Mouse (Mus musculus) intestine, embryonic 14.5 days (tissue): Measurements from ENCODE around the gene Lhpp. TPM values are rescaled to one million over a fixed set of nuclear protein-coding genes. Genes with fewer than 3 reads are reported as not detected.

Experiments used
- ATAC-seq: fragments of 200-750 bp; cut with Nextera tagmentation; replicated peaks from 2 replicates; pipeline ENCODE4 v1.8.0; 2017; ENCODE audit warnings: low read depth, moderate number of reproducible peaks, moderate TSS enrichment, moderate library complexity; ENCODE audit not compliant: low FRiP score, low TSS enrichment
- DNase-seq: peaks from one replicate; pipeline ENCODE4 v3.0.0-alpha.2; 2018; ENCODE audit warnings: low spot score
- H3K27ac ChIP-seq: fragments of 300-500 bp; sonication (generic); 2 replicates; pipeline ENCODE4 v1.5.1; 2014; ENCODE audit warnings: low read depth, mild to moderate bottlenecking, control low read depth
- H3K27me3 ChIP-seq: fragments of 300-500 bp; sonication (generic); replicated peaks from 2 replicates; pipeline ENCODE4 v1.6.1; 2014; ENCODE audit warnings: low read length, control low read depth; ENCODE audit not compliant: control insufficient read depth, insufficient read depth
- H3K36me3 ChIP-seq: fragments of 300-500 bp; sonication (generic); 2 replicates; pipeline ENCODE4 v1.6.1; 2014; ENCODE audit warnings: low read length, control low read depth; ENCODE audit not compliant: control insufficient read depth, insufficient read depth
- H3K4me1 ChIP-seq: fragments of 300-500 bp; sonication (generic); replicated peaks from 2 replicates; pipeline ENCODE4 v1.6.1; 2014; ENCODE audit warnings: low read length, control low read depth, mixed read lengths; ENCODE audit not compliant: control insufficient read depth, insufficient read depth
- H3K4me2 ChIP-seq: fragments of 300-500 bp; sonication (generic); 2 replicates; pipeline ENCODE4 v1.6.1; 2014; ENCODE audit warnings: low read length
- H3K4me3 ChIP-seq: fragments of 300-500 bp; sonication (generic); 2 replicates; pipeline ENCODE4 v1.5.1; 2014; ENCODE audit warnings: low read depth, low read length, control low read depth, mixed read lengths
- H3K9ac ChIP-seq: fragments of 300-500 bp; sonication (generic); 2 replicates; pipeline ENCODE4 v1.6.1; 2014; ENCODE audit warnings: mild to moderate bottlenecking, low read length
- H3K9me3 ChIP-seq: fragments of 300-500 bp; sonication (generic); 2 replicates; pipeline ENCODE4 v1.6.1; 2016; ENCODE audit warnings: low read length, control low read depth; ENCODE audit not compliant: control insufficient read depth
- WGBS: fragments of 180-500 bp; shearing (Covaris S2); extraction: QIAGEN DNeasy Blood & Tissue Kit; methylation state at CpG from one replicate; pipeline ENCODE4 v1.1.7; 2014; 5-methylcytosine and 5-hydroxymethylcytosine counted together
- polyA plus RNA-seq: library from polyadenylated mRNA; unstranded; fragments of >200 nt; fragmentation: Nextera tagmentation; extraction: Ambion mirVana; gene quantifications from 2 replicates; pipeline ENCODE4 v1.2.1, GENCODE M21; 2014

Lhpp gene
- polyA plus RNA-seq, 1 experiment from 2014 or later = 39.8 TPM

GRCm38 (mm10) chr7:132682901-132683300 is 72.5 kb downstream of the Lhpp start:
- H3K27me3 ChIP-seq = no peaks in the 10 kb centered on the region
- H3K9ac ChIP-seq = no peak overlapping the region
- no peak overlapping the region for H3K27ac ChIP-seq
- H3K9me3 ChIP-seq = no peaks in the 10 kb centered on the region
- H3K36me3 ChIP-seq = no peaks in the 10 kb centered on the region
- peaks cover 6% of the 10 kb centered on the region for H3K4me1 ChIP-seq
- 85% methylated on average over 3 of the region's 3 CpGs for WGBS
- DNase-seq = no peak
- no peak for ATAC-seq
- H3K4me3 ChIP-seq = no peak overlapping the region
- H3K4me2 ChIP-seq = no peak overlapping the region

GRCm38 (mm10) chr7:132683923-132684322 is 73.5 kb downstream of the Lhpp start:
- Histone ChIP-seq H3K9ac (no peak overlapping the region), H3K36me3 (no peaks in the 10 kb centered on the region), H3K27me3 (no peaks in the 10 kb centered on the region), H3K4me1 (peaks cover 15% of the 10 kb centered on the region), H3K27ac (no peak overlapping the region), H3K9me3 (no peaks in the 10 kb centered on the region), H3K4me3 (no peak overlapping the region), H3K4me2 (no peak overlapping the region)
- no peak for DNase-seq
- WGBS = 89% methylated on average over 4 of the region's 4 CpGs
- no peak for ATAC-seq

- ATAC-seq (no peak), DNase-seq (no peak)
- Histone ChIP-seq H3K4me2 (no peak overlapping the region), H3K9ac (no peak overlapping the region), H3K9me3 (no peaks in the 10 kb centered on the region), H3K27ac (no peak overlapping the region), H3K4me1 (peaks cover 15% of the 10 kb centered on the region), H3K27me3 (no peaks in the 10 kb centered on the region), H3K36me3 (no peaks in the 10 kb centered on the region), H3K4me3 (no peak overlapping the region)
- 90% methylated on average over 3 of the region's 3 CpGs for WGBS
Observed at GRCm38 (mm10) chr7:132686515-132686914, 76.1 kb downstream of the Lhpp start.

- no peaks in the 10 kb centered on the region for H3K27me3 ChIP-seq
- H3K27ac ChIP-seq = peak overlapping the region; percentile 0; the same call in 1 of the 2 replicates
- peaks cover 15% of the 10 kb centered on the region for H3K4me1 ChIP-seq
- no peaks in the 10 kb centered on the region for H3K36me3 ChIP-seq
- no peak overlapping the region for H3K4me2 ChIP-seq
- no peaks in the 10 kb centered on the region for H3K9me3 ChIP-seq
- 18% methylated on average over 2 of the region's 2 CpGs for WGBS
- no peak overlapping the region for H3K9ac ChIP-seq
- no peak overlapping the region for H3K4me3 ChIP-seq
- ATAC-seq = 0 out of 2 replicates have a peak, but pooled peaks have one; percentile 8
- DNase-seq = no peak
Observed at GRCm38 (mm10) chr7:132687897-132688296, 77.5 kb downstream of the Lhpp start.

GRCm38 (mm10) chr7:132688721-132689120 is 78.3 kb downstream of the Lhpp start:
- no peak for DNase-seq

GRCm38 (mm10) chr7:132689722-132690121 is 79.3 kb downstream of the Lhpp start:
- no peaks in the 10 kb centered on the region for H3K27me3 ChIP-seq
- H3K36me3 ChIP-seq = no peaks in the 10 kb centered on the region
- H3K27ac ChIP-seq = no peak overlapping the region
- H3K4me3 ChIP-seq = no peak overlapping the region
- H3K4me1 ChIP-seq = peaks cover 15% of the 10 kb centered on the region
- ATAC-seq = no peak
- WGBS = 43% methylated on average over 5 of the region's 5 CpGs
- H3K9ac ChIP-seq = no peak overlapping the region
- no peak for DNase-seq
- no peaks in the 10 kb centered on the region for H3K9me3 ChIP-seq
- H3K4me2 ChIP-seq = no peak overlapping the region

More at GRCm38 (mm10) chr7:132688721-132689120, 78.3 kb downstream of the Lhpp start:
- peaks cover 15% of the 10 kb centered on the region for H3K4me1 ChIP-seq
- no peak overlapping the region for H3K4me2 ChIP-seq
- WGBS = 70% methylated on average over 5 of the region's 5 CpGs
- no peak overlapping the region for H3K4me3 ChIP-seq
- ATAC-seq = no peak
- H3K9me3 ChIP-seq = no peaks in the 10 kb centered on the region
- H3K9ac ChIP-seq = no peak overlapping the region
- no peaks in the 10 kb centered on the region for H3K36me3 ChIP-seq
- H3K27me3 ChIP-seq = no peaks in the 10 kb centered on the region
- H3K27ac ChIP-seq = no peak overlapping the region

GRCm38 (mm10) chr7:132690716-132691472 is 80.5 kb downstream of the Lhpp start:
- Histone ChIP-seq H3K9me3 (no peaks in the 10 kb centered on the region), H3K36me3 (no peaks in the 10 kb centered on the region), H3K27ac (no peak overlapping the region), H3K27me3 (no peaks in the 10 kb centered on the region), H3K4me1 (peaks cover 15% of the 10 kb centered on the region), H3K9ac (no peak overlapping the region), H3K4me2 (no peak overlapping the region), H3K4me3 (no peak overlapping the region)
- WGBS = 91% methylated on average over 14 of the region's 14 CpGs
- DNase-seq (no peak), ATAC-seq (no peak)

- H3K9ac ChIP-seq = no peak overlapping the region
- no peaks in the 10 kb centered on the region for H3K36me3 ChIP-seq
- H3K4me2 ChIP-seq = no peak overlapping the region
- no peak for ATAC-seq
- no peaks in the 10 kb centered on the region for H3K27me3 ChIP-seq
- H3K27ac ChIP-seq = no peak overlapping the region
- no peak for DNase-seq
- H3K4me3 ChIP-seq = no peak overlapping the region
- WGBS = 80% methylated on average over 9 of the region's 9 CpGs
- H3K9me3 ChIP-seq = no peaks in the 10 kb centered on the region
- peaks cover 11% of the 10 kb centered on the region for H3K4me1 ChIP-seq
Observed at GRCm38 (mm10) chr7:132692719-132693118, 82.3 kb downstream of the Lhpp start.

GRCm38 (mm10) chr7:132693561-132693960 is 83.1 kb downstream of the Lhpp start:
- no peaks in the 10 kb centered on the region for H3K27me3 ChIP-seq
- no peaks in the 10 kb centered on the region for H3K9me3 ChIP-seq
- peaks cover 3% of the 10 kb centered on the region; the same call in 1 of the 2 replicates for H3K4me1 ChIP-seq
- DNase-seq (no peak), ATAC-seq (no peak)
- no peak overlapping the region for H3K27ac ChIP-seq
- H3K36me3 ChIP-seq = no peaks in the 10 kb centered on the region
- no peak overlapping the region for H3K4me2 ChIP-seq
- 74% methylated on average over 2 of the region's 2 CpGs for WGBS
- no peak overlapping the region for H3K9ac ChIP-seq
- H3K4me3 ChIP-seq = no peak overlapping the region
